Mouse (Mus musculus) liver, embryonic 14.5 days (tissue): ENCODE measurements around the gene Ift27.

Source experiments
- CTCF ChIP-seq: IDR thresholded peaks from 2 replicates; pipeline ENCODE4 v1.5.1; 2016; ENCODE audit warnings: antibody characterized with exemption, low read depth, control low read depth
- EP300 ChIP-seq: IDR thresholded peaks from 2 replicates; pipeline ENCODE4 v1.6.1; 2016; ENCODE audit warnings: antibody characterized with exemption, low read depth

DNA sequence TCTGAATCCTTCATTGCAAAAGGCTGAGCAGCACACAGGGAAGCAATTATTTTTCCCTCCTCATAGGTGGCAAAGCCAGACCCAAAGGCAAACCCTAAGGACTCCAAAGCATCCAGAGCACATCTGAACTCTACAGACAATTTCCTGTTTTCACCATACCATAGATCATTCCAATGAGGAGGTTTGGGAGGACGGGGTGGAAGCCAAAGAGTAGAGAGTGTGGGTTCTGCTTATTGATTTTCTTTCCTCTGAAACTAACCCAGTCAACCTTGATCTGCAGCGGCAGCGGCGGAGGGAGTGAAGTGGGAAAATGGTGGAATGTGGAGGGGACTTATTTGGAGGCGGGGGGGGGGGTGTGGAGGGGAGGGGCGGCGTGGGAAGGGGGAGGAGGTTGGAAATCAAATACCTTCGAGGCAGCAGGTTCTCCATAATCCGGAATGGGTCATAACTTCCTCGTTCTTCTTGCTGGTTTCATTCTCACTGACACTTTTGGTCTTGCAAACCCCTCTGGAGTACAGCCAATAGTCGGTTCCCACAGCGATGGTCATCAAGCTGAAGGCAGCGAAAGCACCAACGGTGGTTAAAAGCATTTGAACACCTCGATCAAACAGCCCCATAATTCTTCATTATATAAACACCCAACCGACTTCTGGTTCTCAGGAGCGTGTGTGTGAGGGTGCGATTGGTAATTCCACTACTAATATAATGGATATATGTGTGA is 55.5 kb downstream of the Ift27 start:
- no peak for TF ChIP-seq CTCF
- TF ChIP-seq EP300, result no peak
